Mouse (Mus musculus) stomach, postnatal 0 days (tissue): ENCODE results near the gene Tubb5. TPM values are rescaled to one million over a fixed set of nuclear protein-coding genes. Genes with fewer than 3 reads are reported as not detected.
A peak's percentile ranks its signal among the peaks of the same experiment; 100 is the strongest.

Source experiments
- ATAC-seq: fragments of 200-750 bp; cut with Nextera tagmentation; 2 replicates; pipeline ENCODE4 v1.8.0; 2017; ENCODE audit not compliant: low FRiP score, low TSS enrichment
- DNase-seq: peaks from one replicate; pipeline ENCODE4 v3.0.0-alpha.2; 2016; ENCODE audit warnings: low spot score
- H3K27ac ChIP-seq: fragments of 300-500 bp; sonication (generic); replicated peaks from 2 replicates; pipeline ENCODE4 v1.5.1; 2014; ENCODE audit warnings: mild to moderate bottlenecking, control low read depth
- H3K27me3 ChIP-seq: fragments of 300-500 bp; sonication (generic); 2 replicates; pipeline ENCODE4 v1.6.1; 2014; ENCODE audit warnings: low read length; ENCODE audit not compliant: control insufficient read depth, insufficient read depth
- H3K36me3 ChIP-seq: fragments of 300-500 bp; sonication (generic); 2 replicates; pipeline ENCODE4 v1.6.1; 2014; ENCODE audit warnings: low read length, mixed read lengths; ENCODE audit not compliant: control insufficient read depth, insufficient read depth
- H3K4me1 ChIP-seq: fragments of 300-500 bp; sonication (generic); replicated peaks from 2 replicates; pipeline ENCODE4 v1.6.1; 2014; ENCODE audit warnings: antibody characterized with exemption; ENCODE audit not compliant: control insufficient read depth, insufficient read depth
- H3K4me2 ChIP-seq: fragments of 300-500 bp; sonication (generic); replicated peaks from 2 replicates; pipeline ENCODE4 v1.6.1; 2014; ENCODE audit warnings: low read depth, mild to moderate bottlenecking, control low read depth, moderate library complexity
- H3K4me3 ChIP-seq: fragments of 300-500 bp; sonication (generic); 2 replicates; pipeline ENCODE4 v1.5.1; 2014; ENCODE audit warnings: low read depth, low read length, control low read depth
- H3K9ac ChIP-seq: fragments of 300-500 bp; sonication (generic); 2 replicates; pipeline ENCODE4 v1.6.1; 2014; ENCODE audit warnings: mild to moderate bottlenecking, low read length, control low read depth, mixed read lengths
- H3K9me3 ChIP-seq: fragments of 300-500 bp; sonication (generic); 2 replicates; pipeline ENCODE4 v1.6.1; 2016; ENCODE audit warnings: low read length; ENCODE audit not compliant: control insufficient read depth
- CTCF ChIP-seq: IDR thresholded peaks from 2 replicates; pipeline ENCODE4 v1.5.1; 2016; ENCODE audit warnings: antibody characterized with exemption, low read depth, mild to moderate bottlenecking, moderate library complexity
- EP300 ChIP-seq: optimal IDR thresholded peaks from 2 replicates; pipeline ENCODE3; 2016; ENCODE audit warnings: antibody characterized with exemption
- whole genome bisulfite sequencing: fragments of 180-500 bp; shearing (Covaris S2); extraction: QIAGEN DNeasy Blood & Tissue Kit; methylation state at CpG from one replicate; pipeline ENCODE4 v1.1.7; 2014; 5-methylcytosine and 5-hydroxymethylcytosine counted together
- polyA plus RNA-seq: library from polyadenylated mRNA; unstranded; fragments of >200 nt; fragmentation: Nextera tagmentation; extraction: Ambion mirVana; gene quantifications from 2 replicates; pipeline ENCODE4 v1.2.1, GENCODE M21; 2015

Gene Tubb5
- polyA plus RNA-seq, 1 experiment from 2014 or later: 296 TPM

DNA sequence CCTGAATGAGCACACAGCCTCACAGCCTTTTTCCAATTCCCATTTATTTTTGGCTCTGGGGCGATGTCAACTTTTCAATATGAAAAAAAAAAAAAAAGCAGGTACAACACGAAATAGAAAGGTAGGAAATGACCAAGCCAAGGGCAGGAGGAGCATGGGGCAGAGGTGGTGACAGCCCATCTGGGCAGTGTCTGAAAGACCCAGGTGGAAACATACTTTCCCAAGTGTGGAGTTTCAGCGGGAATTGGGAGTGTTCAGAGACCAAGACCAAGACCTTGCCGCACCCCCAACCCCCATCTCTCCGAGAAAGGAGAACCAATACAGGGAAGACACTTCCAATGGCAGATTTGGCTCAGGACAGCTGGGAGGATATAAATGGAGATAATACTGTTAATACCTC, 4.2 kb downstream of the Tubb5 start:
- no peaks in the 10 kb centered on the region for H3K27me3 ChIP-seq
- DNase-seq: no peak
- H3K9ac ChIP-seq: no peak overlapping the region
- 0 out of 2 replicates have a peak, but pooled peaks cover 5% of the 10 kb centered on the region for H3K4me1 ChIP-seq
- H3K36me3 ChIP-seq: peaks cover 18% of the 10 kb centered on the region
- no peak overlapping the region for H3K27ac ChIP-seq
- no peak for ATAC-seq
- no peak overlapping the region for H3K4me2 ChIP-seq
- WGBS: 48% methylated on average over 5 of the region's 5 CpGs
- no peak overlapping the region for H3K4me3 ChIP-seq
- no peak for TF ChIP-seq CTCF
- no peak for TF ChIP-seq EP300
- H3K9me3 ChIP-seq: no peaks in the 10 kb centered on the region

DNA sequence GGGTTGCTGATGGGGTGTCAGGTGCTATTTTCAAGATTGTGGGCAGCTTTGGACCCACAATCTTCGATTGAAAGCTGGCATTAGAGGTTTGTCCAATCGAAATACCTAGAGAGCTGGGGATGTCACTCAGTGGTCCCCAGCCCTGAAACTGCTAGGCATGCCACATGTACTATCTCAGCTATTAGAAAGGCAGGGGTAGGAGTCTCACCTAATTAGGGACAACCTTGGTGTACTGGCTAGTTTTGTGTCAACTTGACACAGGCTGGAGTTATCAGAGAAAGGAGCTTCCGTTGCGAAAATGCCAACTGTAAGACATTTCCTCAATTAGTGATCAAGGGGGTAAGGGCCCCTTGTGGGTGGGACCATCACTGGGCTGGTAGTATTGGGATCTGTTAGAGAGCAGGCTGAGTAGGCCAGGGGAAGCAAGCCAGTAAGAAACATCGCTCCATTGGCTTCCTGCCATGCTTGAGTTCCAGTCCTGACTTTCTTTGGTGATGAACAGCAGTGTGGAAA, 4.8 kb downstream of the Tubb5 start:
- DNase-seq (no peak), ATAC-seq (no peak)
- H3K9ac ChIP-seq: no peak overlapping the region
- no peaks in the 10 kb centered on the region for H3K27me3 ChIP-seq
- H3K36me3 ChIP-seq: peaks cover 18% of the 10 kb centered on the region
- TF ChIP-seq EP300: no peak
- no peak for TF ChIP-seq CTCF
- no peaks in the 10 kb centered on the region for H3K9me3 ChIP-seq
- no peak overlapping the region for H3K27ac ChIP-seq
- WGBS: 19% methylated on average over 5 of the region's 5 CpGs
- H3K4me3 ChIP-seq: no peak overlapping the region
- H3K4me1 ChIP-seq: 0 out of 2 replicates have a peak, but pooled peaks cover 5% of the 10 kb centered on the region
- H3K4me2 ChIP-seq: no peak overlapping the region

DNA sequence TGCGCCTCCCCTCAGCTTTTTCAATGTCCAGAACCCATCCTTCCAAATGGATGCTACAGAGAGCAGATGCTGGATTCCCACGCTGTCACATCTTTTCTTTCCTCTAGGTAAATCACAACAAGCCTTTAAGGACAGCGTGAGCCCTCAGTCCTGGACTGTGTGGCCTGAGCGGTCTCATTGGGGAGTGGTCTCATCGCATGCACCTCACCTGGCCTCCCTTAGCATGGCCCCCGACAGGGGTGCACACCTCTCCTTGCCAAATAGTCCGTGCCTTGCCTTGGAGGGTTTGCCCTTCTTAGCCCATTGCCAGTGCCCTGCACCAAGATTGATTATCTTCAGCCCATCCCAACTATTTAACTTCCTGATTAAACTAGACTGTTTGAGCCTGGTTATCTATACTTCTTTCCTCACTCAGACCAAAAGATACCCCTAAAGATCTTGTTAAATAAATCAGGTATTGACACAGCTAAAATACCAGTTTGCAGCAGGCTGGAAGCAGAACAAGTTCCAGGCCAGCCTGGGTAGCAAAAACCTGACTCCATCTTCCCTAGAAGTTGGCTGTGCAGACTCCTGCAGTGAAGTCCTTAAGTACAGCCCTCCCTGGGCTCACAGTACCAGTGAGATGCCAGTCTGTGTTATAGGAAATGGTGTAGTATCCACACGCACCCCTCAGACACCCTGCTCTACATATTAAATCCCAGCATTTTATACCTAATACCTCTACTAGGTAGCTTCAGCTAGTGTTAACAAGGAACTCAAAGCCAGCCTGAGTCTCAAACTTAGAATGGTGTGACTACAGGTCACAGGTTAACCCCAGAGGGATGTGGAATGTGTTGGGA, 5.5 kb downstream of the Tubb5 start:
- no peak for DNase-seq
- H3K9ac ChIP-seq: no peak overlapping the region
- no peak for TF ChIP-seq EP300
- no peak for TF ChIP-seq CTCF
- no peaks in the 10 kb centered on the region for H3K9me3 ChIP-seq
- H3K27me3 ChIP-seq: no peaks in the 10 kb centered on the region
- 0 out of 2 replicates have a peak, but pooled peaks cover 5% of the 10 kb centered on the region for H3K4me1 ChIP-seq
- H3K36me3 ChIP-seq: peaks cover 18% of the 10 kb centered on the region
- H3K4me3 ChIP-seq: no peak overlapping the region
- no peak for ATAC-seq
- 55% methylated on average over 8 of the region's 8 CpGs for WGBS
- no peak overlapping the region for H3K27ac ChIP-seq
- H3K4me2 ChIP-seq: no peak overlapping the region

DNA sequence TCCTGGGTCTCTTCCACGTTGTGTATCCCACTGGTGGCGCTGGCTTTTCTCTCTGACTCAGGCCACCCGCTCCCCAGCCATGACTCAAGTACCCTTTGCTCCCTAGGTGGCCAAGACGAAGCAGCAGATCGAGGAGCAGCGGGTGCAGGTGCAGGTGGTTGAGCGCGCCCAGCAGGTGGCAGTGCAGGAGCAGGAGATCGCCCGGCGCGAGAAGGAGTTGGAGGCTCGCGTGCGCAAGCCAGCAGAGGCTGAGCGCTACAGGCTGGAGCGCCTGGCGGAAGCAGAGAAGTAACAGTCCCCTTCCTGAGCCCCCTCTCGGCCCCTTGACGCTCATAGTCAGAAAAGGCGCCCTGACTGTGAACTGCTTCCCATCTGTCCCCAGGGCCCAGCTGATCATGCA, 8.4 kb downstream of the Tubb5 start:
- peak overlapping the region; percentile 49; the same call in 1 of the 2 replicates for H3K27ac ChIP-seq
- H3K4me3 ChIP-seq: no peak overlapping the region
- H3K36me3 ChIP-seq: peaks cover 14% of the 10 kb centered on the region
- DNase-seq: peak; percentile 92
- H3K4me1 ChIP-seq: no peaks in the 10 kb centered on the region
- H3K4me2 ChIP-seq: peak overlapping the region; percentile 37
- no peaks in the 10 kb centered on the region for H3K27me3 ChIP-seq
- no peak for TF ChIP-seq EP300
- TF ChIP-seq CTCF: peak; percentile 95
- no peak overlapping the region for H3K9ac ChIP-seq
- 3% methylated on average over 21 of the region's 21 CpGs for WGBS
- ATAC-seq: peak; percentile 89
- no peaks in the 10 kb centered on the region for H3K9me3 ChIP-seq

DNA sequence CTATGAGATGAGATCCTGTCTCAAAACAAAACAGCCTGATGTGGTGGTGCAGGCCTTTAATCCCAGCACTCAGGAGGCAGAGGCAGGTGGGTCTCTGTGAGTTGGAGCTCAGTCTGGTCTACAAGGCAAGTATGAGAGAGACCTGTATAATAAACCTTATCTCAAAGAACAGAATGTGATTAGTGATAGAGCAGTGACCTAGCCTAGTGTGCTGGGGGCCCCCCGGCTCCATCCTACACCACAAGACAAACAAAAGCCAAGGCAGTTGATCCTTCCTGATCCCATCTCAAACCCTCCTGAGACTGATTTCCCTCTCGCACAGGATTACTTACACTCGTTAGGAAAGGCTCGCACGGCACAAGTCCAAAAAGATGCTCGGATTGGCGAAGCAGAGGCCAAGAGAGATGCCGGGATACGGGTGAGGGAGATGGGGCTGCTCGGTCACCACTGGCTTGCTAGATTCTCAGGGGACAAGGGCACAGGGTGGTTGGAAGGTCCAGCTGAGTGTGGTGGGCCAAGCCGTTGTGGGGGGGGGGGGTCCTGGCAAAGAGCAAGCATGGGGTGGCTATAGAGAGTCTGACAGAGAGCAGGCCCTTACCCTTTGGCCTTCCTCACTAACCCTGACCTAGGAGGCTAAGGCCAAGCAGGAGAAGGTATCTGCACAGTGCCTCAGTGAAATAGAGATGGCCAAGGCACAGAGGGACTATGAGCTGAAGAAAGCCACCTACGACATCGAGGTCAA, 12.8 kb downstream of the Tubb5 start:
- no peak overlapping the region for H3K9ac ChIP-seq
- no peaks in the 10 kb centered on the region for H3K9me3 ChIP-seq
- H3K4me2 ChIP-seq: no peak overlapping the region
- H3K27me3 ChIP-seq: no peaks in the 10 kb centered on the region
- H3K27ac ChIP-seq: no peak overlapping the region
- ATAC-seq: no peak
- no peak overlapping the region for H3K4me3 ChIP-seq
- peaks cover 7% of the 10 kb centered on the region; the same call in 1 of the 2 replicates for H3K36me3 ChIP-seq
- DNase-seq: no peak
- no peak for TF ChIP-seq EP300
- TF ChIP-seq CTCF: no peak
- WGBS: 85% methylated on average over 13 of the region's 13 CpGs
- no peaks in the 10 kb centered on the region; the same call in 1 of the 2 replicates for H3K4me1 ChIP-seq
